Mouse (Mus musculus) megakaryocyte, adult 5-6 weeks (primary cell): ENCODE results near the gene Wnt3a. TPM values are rescaled to one million over a fixed set of nuclear protein-coding genes. Genes with fewer than 3 reads are reported as not detected.
A peak's percentile ranks its signal among the peaks of the same experiment; 100 is the strongest.
"Not testable (repeated sequence)": the region's sequence is repeated elsewhere in the genome, so short reads cannot be mapped to it uniquely, and the experiment has no call there.

Experiments
- ATAC-seq: 2 replicates; pipeline ENCODE4 v1.8.0; 2016; ENCODE audit warnings: mild to moderate bottlenecking, inconsistent platforms; ENCODE audit not compliant: poor library complexity, severe bottlenecking
- total RNA-seq, 2 experiments: library from RNA; stranded (forward) in 1 of 2; stranded (reverse) in 1 of 2; fragments of 153-499, 151-499 nt in 1 of 2; fragments of 221-1000, 200-1000 nt in 1 of 2; gene quantifications; 2 replicates each; pipeline versions ENCODE4 v1.2.3 to v1.2.4; 2015 to 2017

The Wnt3a gene
- total RNA-seq, 2 experiments from 2014 or later, result not detected

DNA sequence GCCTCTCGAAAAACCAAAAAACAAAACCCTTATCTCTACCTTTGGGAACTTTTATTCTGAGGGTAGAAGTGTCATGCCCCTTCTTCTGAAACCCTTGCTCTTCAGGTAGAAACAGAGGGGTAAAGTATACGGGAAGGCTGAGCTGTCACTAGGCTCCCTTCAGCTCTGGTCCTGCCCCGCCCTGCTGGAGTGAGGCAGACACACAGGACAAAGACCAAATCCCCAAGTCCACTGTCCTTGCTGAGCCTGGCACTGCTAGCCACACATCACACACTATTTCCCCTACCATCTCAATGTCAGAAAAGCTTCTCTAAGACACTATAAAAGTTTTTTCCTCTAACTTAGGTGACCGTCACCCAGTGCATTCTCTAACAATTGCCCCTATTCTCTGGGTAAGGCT is 68.2 kb downstream of the Wnt3a start:
- ATAC-seq, result no peak

DNA sequence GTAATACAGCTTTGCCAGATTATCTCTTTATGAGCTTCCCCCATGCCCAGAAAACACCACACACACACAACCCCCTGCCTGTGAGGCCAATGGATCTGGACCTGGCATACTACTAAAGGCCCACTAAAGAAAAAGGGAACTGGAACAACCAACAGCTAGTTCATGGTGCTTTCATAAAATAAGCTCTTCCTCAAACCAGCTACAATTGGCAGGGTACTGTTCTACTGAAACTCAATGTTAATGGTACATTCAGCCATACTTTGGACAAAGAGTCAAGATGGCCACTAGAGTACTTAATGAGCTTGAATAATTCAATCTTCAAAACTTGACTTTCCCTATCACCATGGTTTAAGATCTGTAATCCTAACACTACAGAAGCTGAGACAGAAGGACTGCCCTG is 68.9 kb downstream of the Wnt3a start:
- peak; percentile 65 for ATAC-seq

DNA sequence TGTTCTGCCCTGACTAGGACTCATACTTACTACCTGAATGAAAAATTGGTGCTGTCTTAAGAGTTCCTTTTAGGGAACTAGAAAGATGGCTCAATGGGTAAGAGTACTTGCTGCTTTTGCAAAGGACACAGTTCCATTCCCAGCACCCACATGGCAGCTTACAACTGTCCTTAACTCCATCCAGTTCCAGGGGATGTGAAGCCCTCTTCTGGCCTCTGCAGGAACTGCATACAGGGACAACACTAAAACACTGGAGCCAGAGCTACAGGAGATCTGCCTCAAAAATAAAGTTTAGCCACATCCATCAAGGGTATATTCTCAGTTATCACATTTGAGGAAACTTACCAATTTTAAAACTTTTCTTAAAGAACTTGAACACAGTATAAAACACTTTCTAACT is 71.5 kb downstream of the Wnt3a start:
- ATAC-seq, result no peak

DNA sequence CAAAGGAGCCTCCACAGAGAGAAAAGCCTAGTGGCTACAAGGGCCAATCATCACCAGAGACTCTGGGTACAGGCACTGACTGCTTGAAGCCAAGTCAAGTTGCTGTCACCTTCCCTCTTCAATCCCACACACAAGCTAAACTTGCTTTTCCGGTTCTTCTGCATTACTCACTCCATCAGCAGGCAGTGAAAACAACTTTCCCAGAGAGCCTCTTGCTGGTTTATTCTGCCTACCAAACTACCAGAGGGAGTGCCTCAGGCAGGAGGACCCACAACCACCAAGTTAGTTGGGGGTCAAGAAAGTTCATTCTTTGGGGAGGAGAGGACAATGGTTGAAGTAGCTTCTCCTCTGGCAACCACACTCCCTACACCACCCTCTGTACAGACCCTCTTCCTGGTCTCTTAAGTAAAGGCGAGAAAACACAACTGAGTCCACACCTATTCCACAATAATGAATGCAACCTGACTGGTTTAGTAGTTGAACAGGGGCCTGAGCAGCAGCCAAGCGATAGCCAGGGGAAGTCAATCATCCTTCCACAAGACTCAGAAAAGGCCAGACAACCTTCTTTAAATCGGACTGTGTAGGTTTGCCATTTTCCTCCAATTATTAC is 72.1 kb downstream of the Wnt3a start:
- ATAC-seq, result no peak

DNA sequence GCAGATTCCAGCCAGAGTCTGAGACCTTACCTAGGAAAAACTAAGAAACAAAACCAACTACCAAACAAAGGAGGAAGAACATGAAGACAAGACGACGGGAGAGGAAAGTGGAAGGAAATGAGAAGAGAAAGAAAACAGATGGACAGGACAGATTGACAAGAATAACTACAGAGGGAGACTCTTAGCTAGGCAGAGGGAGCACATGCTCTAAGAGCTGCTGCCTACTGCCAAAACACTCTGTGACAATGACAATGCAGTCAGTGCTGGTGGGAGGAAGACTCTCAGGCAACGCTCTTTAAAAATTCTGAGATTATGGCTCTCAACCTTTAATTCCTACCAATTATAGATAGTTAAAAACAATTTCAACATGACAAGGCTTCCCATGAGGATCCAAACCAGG is 73.6 kb downstream of the Wnt3a start:
- no peak for ATAC-seq

DNA sequence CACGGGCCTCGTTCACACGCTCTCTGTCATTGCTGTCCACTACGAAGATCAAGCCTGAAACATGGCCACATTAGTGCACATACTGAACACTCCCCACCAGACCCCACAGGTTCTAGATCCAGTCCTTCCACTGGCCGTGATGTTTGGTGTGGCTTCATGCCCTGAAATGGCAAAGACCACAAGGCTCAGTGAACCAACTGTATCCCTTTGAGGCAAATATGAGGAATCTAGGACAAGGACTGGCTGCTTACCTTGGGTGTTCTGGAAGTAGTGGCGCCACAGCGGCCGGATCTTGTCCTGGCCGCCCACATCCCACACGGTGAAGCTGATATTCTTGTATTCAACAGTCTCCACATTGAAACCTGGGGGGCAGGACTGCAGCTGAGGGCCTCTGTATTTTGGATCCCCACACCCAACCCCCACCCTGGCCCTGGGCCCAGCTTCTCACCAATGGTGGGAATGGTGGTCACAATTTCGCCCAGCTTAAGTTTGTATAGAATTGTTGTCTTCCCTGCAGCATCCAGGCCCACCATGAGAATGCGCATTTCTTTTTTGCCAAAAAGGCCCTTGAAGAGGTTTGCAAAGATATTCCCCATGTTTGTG is 77.6 kb downstream of the Wnt3a start:
- ATAC-seq, result no peak

DNA sequence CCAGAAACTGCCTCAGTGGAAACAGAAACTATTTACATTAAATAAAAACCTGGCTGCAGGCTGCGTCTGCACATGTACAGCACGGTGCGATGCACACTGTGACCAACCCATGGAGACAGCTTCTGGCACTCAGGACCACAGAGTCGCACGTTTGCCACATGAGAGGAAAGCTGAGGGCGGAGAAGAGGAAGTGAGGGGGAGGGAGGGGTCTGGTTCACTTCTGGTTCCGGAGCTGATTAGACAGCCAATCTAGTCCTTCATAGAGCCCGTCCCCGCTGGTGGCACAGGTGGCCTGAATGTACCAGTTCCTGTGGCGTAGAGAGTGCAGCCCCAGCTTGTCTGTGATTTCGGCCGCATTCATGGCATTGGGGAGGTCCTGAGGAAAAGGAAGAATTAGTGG is 78.2 kb downstream of the Wnt3a start:
- peak; percentile 61 for ATAC-seq

DNA sequence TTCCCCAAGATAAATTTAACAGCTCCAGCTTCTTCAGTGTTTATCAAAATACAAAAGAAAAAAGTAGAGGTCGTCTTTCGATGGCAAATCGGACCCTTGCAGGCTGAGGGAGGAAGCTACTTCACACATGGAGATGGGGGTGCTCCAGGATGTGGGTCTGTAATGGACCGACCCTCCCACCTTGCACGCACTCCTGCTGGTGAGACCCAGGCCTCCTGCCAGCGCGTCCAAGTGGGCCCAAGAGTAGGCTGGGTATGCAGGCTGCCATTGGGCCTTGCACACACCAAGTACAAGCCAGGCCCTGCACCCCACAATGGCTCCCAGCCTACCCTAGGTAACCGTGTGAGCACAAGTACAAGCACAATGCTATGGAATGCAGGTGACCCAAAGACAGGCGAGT is 79.0 kb downstream of the Wnt3a start:
- not testable (repeated sequence) for ATAC-seq

DNA sequence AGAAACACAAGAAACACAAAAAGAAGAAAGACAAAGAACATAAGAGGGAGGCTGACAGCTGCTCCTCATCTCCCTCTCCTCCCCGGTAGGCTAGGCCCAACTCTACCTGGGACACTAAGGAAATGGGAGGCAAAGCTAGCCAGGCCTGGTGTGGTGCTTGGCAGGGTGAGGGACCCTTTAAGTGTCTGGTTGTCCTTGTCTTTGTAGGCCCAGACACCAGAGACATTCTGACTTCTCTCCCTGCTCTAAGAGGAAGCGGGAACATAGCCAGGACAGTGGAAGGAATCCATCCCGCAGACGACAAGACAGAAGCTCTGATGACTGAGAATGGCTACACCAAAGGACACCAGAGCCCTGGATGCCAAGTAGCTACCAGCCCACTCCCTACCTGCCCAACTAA is 80.5 kb downstream of the Wnt3a start:
- no peak for ATAC-seq

DNA sequence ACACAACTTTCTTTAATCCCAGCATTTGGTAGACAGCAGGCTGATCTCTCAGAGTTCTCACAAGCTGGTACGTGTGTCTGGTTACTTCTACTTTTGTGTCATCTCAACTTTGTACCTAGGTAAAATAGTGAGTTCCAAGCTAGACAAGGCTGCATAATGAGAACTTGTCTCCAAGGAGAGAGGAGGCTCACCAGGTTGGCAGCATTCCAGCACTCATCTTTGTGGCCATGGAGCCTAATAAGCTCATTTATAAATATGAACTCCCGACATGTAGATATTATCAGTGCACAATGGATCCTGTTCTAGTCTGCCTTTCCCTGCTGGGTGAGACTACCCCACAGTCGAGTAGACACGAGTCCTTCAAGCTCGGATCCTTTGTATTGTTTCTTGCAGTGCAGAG is 81.0 kb downstream of the Wnt3a start:
- no peak for ATAC-seq

DNA sequence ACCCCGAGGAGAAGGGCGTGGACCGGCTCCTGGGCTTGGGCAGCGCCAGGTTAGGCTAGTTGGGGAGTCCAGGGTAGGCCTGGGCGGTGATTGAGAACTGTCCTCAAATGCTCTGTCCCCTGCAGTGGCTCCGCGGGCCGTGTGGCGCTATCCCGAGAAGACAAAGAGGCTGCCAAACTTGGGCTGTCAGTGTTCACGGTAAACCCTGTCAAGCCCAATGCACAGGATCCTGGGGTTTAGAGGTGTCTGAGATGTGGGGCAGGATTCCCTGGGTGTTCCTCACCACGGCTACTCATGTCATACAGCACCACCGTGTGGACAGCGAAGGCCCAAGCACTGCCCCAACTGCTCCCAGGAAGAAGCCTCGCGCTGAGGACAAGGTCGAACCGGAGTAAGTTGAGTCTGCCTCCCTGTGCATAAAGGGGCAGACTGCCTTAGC is 81.5 kb downstream of the Wnt3a start:
- peak; percentile 66 for ATAC-seq

DNA sequence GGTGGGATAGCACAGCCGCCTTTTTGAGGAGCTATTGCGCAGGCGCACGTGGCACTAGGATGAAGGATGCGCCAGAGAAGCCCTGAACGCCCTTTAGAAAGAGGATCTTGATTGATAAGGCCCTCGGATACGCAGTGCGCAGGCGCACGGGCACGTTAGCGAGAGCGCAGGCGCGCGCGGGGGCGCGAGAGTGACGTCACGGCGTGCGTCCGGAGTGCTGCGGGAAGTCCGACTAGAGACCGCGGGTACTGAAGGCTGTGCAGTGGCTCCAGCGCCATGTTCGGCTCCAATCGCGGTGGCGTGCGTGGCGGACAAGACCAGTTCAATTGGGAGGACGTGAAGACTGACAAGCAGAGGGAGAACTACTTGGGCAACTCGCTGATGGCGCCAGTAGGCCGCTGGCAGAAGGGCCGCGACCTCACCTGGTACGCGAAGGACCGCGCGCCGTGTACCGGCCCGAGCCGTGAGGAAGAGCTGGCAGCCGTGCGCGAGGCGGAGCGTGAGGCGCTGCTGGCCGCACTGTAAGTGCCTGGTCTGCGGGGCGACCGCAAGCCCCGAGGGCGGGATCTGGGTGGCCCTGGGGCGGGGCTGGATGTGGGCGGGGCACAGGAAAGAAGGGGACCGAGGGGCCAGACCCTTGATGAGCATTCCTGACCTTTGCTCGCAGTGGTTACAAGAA is 82.3 kb downstream of the Wnt3a start, which contains the start of gene 2310033P09Rik:
Gene 2310033P09Rik (plus strand): TSS at position 169 of the 679 bp plus-strand sequence.
- peak; percentile 77 for ATAC-seq

DNA sequence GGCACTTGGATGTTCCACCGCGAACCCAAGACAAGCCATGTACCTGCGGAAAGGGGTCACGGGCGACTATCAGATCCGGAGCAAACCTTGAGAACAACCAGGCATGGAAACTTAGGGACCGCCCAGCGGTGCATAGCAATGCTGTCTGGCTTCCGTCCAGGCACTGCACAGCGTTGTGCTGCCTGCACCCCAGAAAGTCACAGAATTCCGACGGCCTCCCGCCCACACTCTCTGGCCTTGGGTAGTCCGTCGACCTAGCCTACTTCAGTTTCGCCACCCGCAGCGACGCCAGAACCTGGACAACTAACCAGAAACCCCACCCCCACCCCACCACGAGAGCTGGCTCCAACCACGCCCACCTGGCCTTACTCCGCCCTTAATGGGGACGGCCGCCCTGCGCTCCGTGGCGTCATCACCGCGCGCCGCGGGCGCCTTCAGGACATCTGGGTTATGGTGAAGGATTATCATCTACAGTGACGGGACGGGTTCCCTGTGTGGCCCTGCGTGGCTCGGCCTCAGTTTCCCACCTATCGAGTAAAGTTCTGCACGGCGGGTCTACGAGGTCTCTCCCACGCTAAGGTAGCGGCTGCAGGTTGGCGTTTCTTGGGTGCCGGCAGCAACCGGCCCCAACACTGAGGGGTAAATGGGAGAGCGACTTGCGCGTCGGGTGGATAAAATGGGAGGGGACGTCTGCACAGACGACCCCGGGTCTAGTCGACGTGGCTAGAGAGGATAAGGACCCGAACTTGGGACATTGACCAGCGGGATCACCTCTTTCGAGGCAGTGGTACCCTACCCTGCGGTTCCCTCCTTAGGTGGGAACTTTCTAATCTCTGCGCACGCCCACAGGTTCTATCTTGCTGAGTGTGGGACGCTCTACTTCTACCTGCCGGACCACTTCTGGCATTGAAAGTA is 88.2 kb downstream of the Wnt3a start, which contains the start of gene Mrpl55:
Gene Mrpl55 (plus strand): TSS at position 406 of the 915 bp plus-strand sequence.
- peak; percentile 91 for ATAC-seq

DNA sequence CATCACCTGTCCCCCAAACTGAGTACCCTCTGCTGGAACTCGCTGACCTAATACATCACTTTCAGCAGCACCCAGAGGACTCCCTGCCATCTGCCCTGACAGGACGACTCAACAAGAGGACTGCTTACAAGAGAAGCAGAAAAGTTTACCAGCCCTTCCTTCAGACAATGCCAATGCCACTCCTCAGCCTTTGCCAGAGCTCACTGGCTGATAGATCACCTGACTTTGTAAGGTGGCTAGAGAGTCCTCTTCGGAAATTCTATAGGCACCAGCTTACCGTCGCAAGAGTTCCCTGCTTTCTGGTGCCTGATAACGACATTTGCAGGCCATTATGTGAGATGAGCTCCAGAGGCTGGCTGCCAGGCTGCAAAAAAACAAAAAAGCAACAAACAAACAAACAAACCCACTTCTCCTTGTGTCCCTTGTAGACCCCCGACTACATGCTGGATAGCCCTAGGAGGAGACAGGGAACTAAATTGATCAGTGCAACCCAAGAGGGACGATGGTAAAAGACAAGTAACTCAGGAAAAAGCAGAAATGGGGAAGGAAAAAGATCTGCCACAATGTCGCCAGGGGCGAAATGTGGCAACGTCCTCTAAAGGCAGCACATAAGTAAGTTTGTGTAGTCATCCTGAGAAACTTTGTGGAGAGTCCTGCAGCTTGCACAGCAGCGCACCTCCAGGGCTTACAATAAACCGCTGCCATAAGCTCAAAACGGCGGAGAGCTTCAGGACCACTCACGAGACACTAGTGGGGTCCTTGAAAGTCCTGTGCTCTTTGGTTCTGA is 89.1 kb downstream of the Wnt3a start:
- ATAC-seq, result peak; percentile 72

Other genes with a start within 250 kb of the Wnt3a start
- not detected in 2 replicates for gene Obscn, start 154.3 kb downstream of the Wnt3a start, total RNA-seq (2015)
- gene Obscn, start 154.3 kb downstream of the Wnt3a start, total RNA-seq (2017), result not detected in 2 replicates
- 0.71 and 1.2 TPM in 2 replicates for gene Iba57, start 127.0 kb downstream of the Wnt3a start, total RNA-seq (2015)
- 1.1 and 2.4 TPM in 2 replicates for gene Iba57, start 127.0 kb downstream of the Wnt3a start, total RNA-seq (2017)
- not detected in 2 replicates for gene Gjc2, start 107.5 kb downstream of the Wnt3a start, total RNA-seq (2015)
- gene Gjc2, start 107.5 kb downstream of the Wnt3a start, total RNA-seq (2017), result not detected in 2 replicates
- gene Guk1, start 98.5 kb downstream of the Wnt3a start, total RNA-seq (2015), result 20.6 and 25.1 TPM in 2 replicates
- 13.8 and 20.1 TPM in 2 replicates for gene Guk1, start 98.5 kb downstream of the Wnt3a start, total RNA-seq (2017)
- gene Mrpl55, start 88.3 kb downstream of the Wnt3a start, total RNA-seq (2015), result 14.7 and 17.6 TPM in 2 replicates
- 35.3 and 36.2 TPM in 2 replicates for gene Mrpl55, start 88.3 kb downstream of the Wnt3a start, total RNA-seq (2017)
- gene 2310033P09Rik, start 82.4 kb downstream of the Wnt3a start, total RNA-seq (2015), result 8.3 and 8.6 TPM in 2 replicates
- gene 2310033P09Rik, start 82.4 kb downstream of the Wnt3a start, total RNA-seq (2017), result 7.2 and 8.7 TPM in 2 replicates
- gene Arf1, start 62.5 kb downstream of the Wnt3a start, total RNA-seq (2015), result 312 and 325 TPM in 2 replicates
- gene Arf1, start 62.5 kb downstream of the Wnt3a start, total RNA-seq (2017), result 342 and 408 TPM in 2 replicates
- gene Wnt9a, start 16.2 kb upstream of the Wnt3a start, total RNA-seq (2015), result not detected in 2 replicates
- not detected in 2 replicates for gene Wnt9a, start 16.2 kb upstream of the Wnt3a start, total RNA-seq (2017)
- gene Prss38, start 84.9 kb upstream of the Wnt3a start, total RNA-seq (2015), result not detected in 2 replicates
- not detected in 2 replicates for gene Prss38, start 84.9 kb upstream of the Wnt3a start, total RNA-seq (2017)
- 1.9 and 2.3 TPM in 2 replicates for gene Jmjd4, start 159.3 kb upstream of the Wnt3a start, total RNA-seq (2015)
- gene Jmjd4, start 159.3 kb upstream of the Wnt3a start, total RNA-seq (2017), result 1.8 and 2.0 TPM in 2 replicates
- gene Snap47, start 160.4 kb upstream of the Wnt3a start, total RNA-seq (2015), result 2.9 and 3.3 TPM in 2 replicates
- gene Snap47, start 160.4 kb upstream of the Wnt3a start, total RNA-seq (2017), result 4.9 and 8.1 TPM in 2 replicates
- gene Zfp867, start 181.7 kb upstream of the Wnt3a start, total RNA-seq (2015), result 0.40 and 1.2 TPM in 2 replicates
- 0.59 and 0.77 TPM in 2 replicates for gene Zfp867, start 181.7 kb upstream of the Wnt3a start, total RNA-seq (2017)
- gene Zkscan17, start 236.0 kb upstream of the Wnt3a start, total RNA-seq (2015), result 9.0 and 9.4 TPM in 2 replicates
- 7.4 and 13.4 TPM in 2 replicates for gene Zkscan17, start 236.0 kb upstream of the Wnt3a start, total RNA-seq (2017)